Mouse (Mus musculus) heart, postnatal 0 days (tissue): ENCODE measurements around the gene Gm21304. TPM values are rescaled to one million over a fixed set of nuclear protein-coding genes. Genes with fewer than 3 reads are reported as not detected.
"Not testable (repeated sequence)": the region's sequence is repeated elsewhere in the genome, so short reads cannot be mapped to it uniquely, and the experiment has no call there.

Experiments used
- ATAC-seq: fragments of 200-750 bp; cut with Nextera tagmentation; 2 replicates; pipeline ENCODE4 v1.8.0; 2017; ENCODE audit warnings: low read depth, moderate number of reproducible peaks, moderate library complexity; ENCODE audit not compliant: insufficient read depth
- DNase-seq: peaks from one replicate; pipeline ENCODE4 v3.0.0-alpha.2; 2016; ENCODE audit warnings: low spot score
- H3K27ac ChIP-seq: fragments of 300-500 bp; sonication (generic); 2 replicates; pipeline ENCODE4 v1.5.1; 2014; ENCODE audit warnings: low read depth, mild to moderate bottlenecking
- H3K27me3 ChIP-seq: fragments of 300-500 bp; sonication (generic); 2 replicates; pipeline ENCODE4 v1.6.1; 2014; ENCODE audit warnings: low read length, mixed read lengths; ENCODE audit not compliant: control insufficient read depth, insufficient read depth
- H3K36me3 ChIP-seq: fragments of 300-500 bp; sonication (generic); replicated peaks from 2 replicates; pipeline ENCODE4 v1.6.1; 2014; ENCODE audit warnings: low read length, mixed read lengths; ENCODE audit not compliant: control insufficient read depth, insufficient read depth
- H3K4me1 ChIP-seq: fragments of 300-500 bp; sonication (generic); 2 replicates; pipeline ENCODE4 v1.6.1; 2014; ENCODE audit warnings: antibody characterized with exemption; ENCODE audit not compliant: control insufficient read depth, insufficient read depth
- H3K4me2 ChIP-seq: fragments of 300-500 bp; sonication (generic); 2 replicates; pipeline ENCODE4 v1.6.1; 2014; ENCODE audit warnings: low read depth, mild to moderate bottlenecking, low read length, moderate library complexity
- H3K4me3 ChIP-seq: fragments of 300-500 bp; sonication (generic); 2 replicates; pipeline ENCODE4 v1.5.1; 2014; ENCODE audit warnings: low read depth, low read length
- H3K9ac ChIP-seq: fragments of 300-500 bp; sonication (generic); replicated peaks from 2 replicates; pipeline ENCODE4 v1.6.1; 2014; ENCODE audit warnings: low read depth, low read length, mixed read lengths
- H3K9me3 ChIP-seq: fragments of 300-500 bp; sonication (generic); replicated peaks from 2 replicates; pipeline ENCODE4 v1.6.1; 2016; ENCODE audit warnings: low read length; ENCODE audit not compliant: control insufficient read depth
- WGBS: fragments of 180-500 bp; shearing (Covaris S2); extraction: QIAGEN DNeasy Blood & Tissue Kit; methylation state at CpG from one replicate; pipeline ENCODE4 v1.1.7; 2014; 5-methylcytosine and 5-hydroxymethylcytosine counted together
- polyA plus RNA-seq: library from polyadenylated mRNA; unstranded; fragments of >200 nt; fragmentation: Nextera tagmentation; extraction: Ambion mirVana; gene quantifications from 2 replicates; pipeline ENCODE4 v1.2.1, GENCODE M21; 2015
- total RNA-seq: library from RNA; depleted of rRNA; stranded (reverse); fragments of >200 nt; gene quantifications from 2 replicates; pipeline ENCODE4 v1.2.3, GENCODE M21; 2014; ENCODE audit warnings: low replicate concordance; rRNA removed

The Gm21304 gene
- total RNA-seq (not detected in 2 replicates), polyA plus RNA-seq (not detected in 2 replicates)

GRCm38 (mm10) chr10:104168215-104168614 is at the start of gene Gm21304:
Gene Gm21304, plus strand, starts transcription at chr10:104168515.
- not testable (repeated sequence) for H3K27me3 ChIP-seq, H3K4me2 ChIP-seq, H3K4me1 ChIP-seq, DNase-seq, H3K9ac ChIP-seq, H3K4me3 ChIP-seq, ATAC-seq, H3K36me3 ChIP-seq, H3K27ac ChIP-seq, H3K9me3 ChIP-seq
- no CpG with 5 or more reads among the region's 3 CpGs for WGBS

- H3K36me3 ChIP-seq, H3K4me3 ChIP-seq, H3K9ac ChIP-seq, H3K4me2 ChIP-seq, ATAC-seq, H3K4me1 ChIP-seq, H3K27ac ChIP-seq, H3K27me3 ChIP-seq, DNase-seq, H3K9me3 ChIP-seq: not testable (repeated sequence)
- no CpG with 5 or more reads among the region's 3 CpGs for WGBS
Observed at GRCm38 (mm10) chr10:104142687-104143086, 25.6 kb upstream of the Gm21304 start, which contains the start of gene Gm21293. Gene Gm21293, plus strand, starts transcription at chr10:104142987.

DNA sequence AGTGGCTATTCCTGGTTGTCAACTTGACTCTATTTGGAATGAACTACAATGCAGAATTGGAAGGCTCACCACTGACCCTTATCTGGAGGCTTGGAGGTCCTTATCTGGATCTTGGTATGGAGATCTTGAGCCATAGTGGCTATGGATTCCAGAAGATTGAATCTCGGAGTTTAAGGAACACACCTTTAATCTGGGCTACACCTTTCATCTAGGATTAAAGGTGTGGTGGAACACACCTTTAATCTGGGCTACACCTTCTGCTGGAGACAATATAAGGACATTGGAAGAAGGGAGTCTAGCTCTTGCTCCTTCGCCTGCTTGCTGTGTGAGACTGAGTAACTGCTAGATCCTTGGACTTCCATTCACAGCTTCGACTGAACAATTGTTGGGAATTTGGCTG is 17.1 kb upstream of the Gm21304 start, which contains the start of gene Gm6763:
Gm6763 (plus strand) TSS at position 301 of the 400 bp plus-strand sequence.
- not testable (repeated sequence) for H3K4me1 ChIP-seq, H3K9me3 ChIP-seq, H3K27ac ChIP-seq, H3K4me3 ChIP-seq, DNase-seq, H3K27me3 ChIP-seq, ATAC-seq, H3K4me2 ChIP-seq, H3K36me3 ChIP-seq, H3K9ac ChIP-seq
- no CpG with 5 or more reads among the region's 3 CpGs for WGBS

- not testable (repeated sequence) for H3K4me1 ChIP-seq, H3K27me3 ChIP-seq, H3K27ac ChIP-seq, H3K9me3 ChIP-seq, DNase-seq, H3K4me2 ChIP-seq, H3K36me3 ChIP-seq, ATAC-seq, H3K9ac ChIP-seq, H3K4me3 ChIP-seq
- WGBS = no CpG with 5 or more reads among the region's 3 CpGs
Observed at GRCm38 (mm10) chr10:104159706-104160105, 8.6 kb upstream of the Gm21304 start, which contains the start of gene Gm8764. Gene Gm8764, plus strand, starts transcription at chr10:104160006.

DNA sequence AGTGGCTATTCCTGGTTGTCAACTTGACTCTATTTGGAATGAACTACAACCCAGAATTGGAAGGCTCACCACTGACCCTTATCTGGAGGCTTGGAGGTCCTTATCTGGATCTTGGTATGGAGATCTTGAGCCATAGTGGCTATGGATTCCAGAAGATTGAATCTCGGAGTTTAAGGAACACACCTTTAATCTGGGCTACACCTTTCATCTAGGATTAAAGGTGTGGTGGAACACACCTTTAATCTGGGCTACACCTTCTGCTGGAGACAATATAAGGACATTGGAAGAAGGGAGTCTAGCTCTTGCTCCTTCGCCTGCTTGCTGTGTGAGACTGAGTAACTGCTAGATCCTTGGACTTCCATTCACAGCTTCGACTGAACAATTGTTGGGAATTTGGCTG is 8.4 kb downstream of the Gm21304 start, which contains the start of gene Gm21312:
Gm21312 (plus strand) TSS at position 301 of the 400 bp plus-strand sequence.
- H3K9me3 ChIP-seq, H3K4me2 ChIP-seq, H3K4me1 ChIP-seq, H3K4me3 ChIP-seq, H3K27me3 ChIP-seq, H3K27ac ChIP-seq, H3K9ac ChIP-seq, ATAC-seq, H3K36me3 ChIP-seq, DNase-seq: not testable (repeated sequence)
- WGBS = no CpG with 5 or more reads among the region's 3 CpGs

DNA sequence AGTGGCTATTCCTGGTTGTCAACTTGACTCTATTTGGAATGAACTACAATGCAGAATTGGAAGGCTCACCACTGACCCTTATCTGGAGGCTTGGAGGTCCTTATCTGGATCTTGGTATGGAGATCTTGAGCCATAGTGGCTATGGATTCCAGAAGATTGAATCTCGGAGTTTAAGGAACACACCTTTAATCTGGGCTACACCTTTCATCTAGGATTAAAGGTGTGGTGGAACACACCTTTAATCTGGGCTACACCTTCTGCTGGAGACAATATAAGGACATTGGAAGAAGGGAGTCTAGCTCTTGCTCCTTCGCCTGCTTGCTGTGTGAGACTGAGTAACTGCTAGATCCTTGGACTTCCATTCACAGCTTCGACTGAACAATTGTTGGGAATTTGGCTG is 16.9 kb downstream of the Gm21304 start, which contains the start of gene Gm20765:
Gm20765 (plus strand) TSS at position 301 of the 400 bp plus-strand sequence.
- not testable (repeated sequence) for H3K4me3 ChIP-seq, H3K4me1 ChIP-seq, H3K9ac ChIP-seq, ATAC-seq, H3K27me3 ChIP-seq, DNase-seq, H3K27ac ChIP-seq, H3K4me2 ChIP-seq, H3K9me3 ChIP-seq, H3K36me3 ChIP-seq
- no CpG with 5 or more reads among the region's 3 CpGs for WGBS

GRCm38 (mm10) chr10:104193742-104194141 is 25.4 kb downstream of the Gm21304 start, which contains the start of gene Gm4340:
Gene Gm4340, plus strand, starts transcription at chr10:104194042.
- not testable (repeated sequence) for H3K4me1 ChIP-seq, H3K4me3 ChIP-seq, DNase-seq, H3K9ac ChIP-seq, ATAC-seq, H3K36me3 ChIP-seq, H3K9me3 ChIP-seq, H3K27ac ChIP-seq, H3K27me3 ChIP-seq, H3K4me2 ChIP-seq
- WGBS = no CpG with 5 or more reads among the region's 3 CpGs
